Mouse (Mus musculus) megakaryocyte, embryonic 14.5 days (primary cell): ENCODE data around the gene Ankrd39.

Experiments
- FLI1 ChIP-seq: IDR thresholded peaks from 2 replicates; pipeline ENCODE4 v1.6.1; 2012; ENCODE audit warnings: low read length, inconsistent platforms, mixed read lengths
- GATA1 ChIP-seq: IDR thresholded peaks from 3 replicates; pipeline ENCODE4 v1.6.1; 2012; ENCODE audit warnings: mixed read lengths, low read length, inconsistent platforms, borderline replicate concordance

- no peak for TF ChIP-seq GATA1
- TF ChIP-seq FLI1, result no peak
Measured at GRCm38 (mm10) chr1:36539186-36539585, 8.1 kb downstream of the Ankrd39 start, which contains the start of gene Gm42417.
